Comparison of ENCODE assay signal across 10 mouse cellular contexts in the genomic region with DNA sequence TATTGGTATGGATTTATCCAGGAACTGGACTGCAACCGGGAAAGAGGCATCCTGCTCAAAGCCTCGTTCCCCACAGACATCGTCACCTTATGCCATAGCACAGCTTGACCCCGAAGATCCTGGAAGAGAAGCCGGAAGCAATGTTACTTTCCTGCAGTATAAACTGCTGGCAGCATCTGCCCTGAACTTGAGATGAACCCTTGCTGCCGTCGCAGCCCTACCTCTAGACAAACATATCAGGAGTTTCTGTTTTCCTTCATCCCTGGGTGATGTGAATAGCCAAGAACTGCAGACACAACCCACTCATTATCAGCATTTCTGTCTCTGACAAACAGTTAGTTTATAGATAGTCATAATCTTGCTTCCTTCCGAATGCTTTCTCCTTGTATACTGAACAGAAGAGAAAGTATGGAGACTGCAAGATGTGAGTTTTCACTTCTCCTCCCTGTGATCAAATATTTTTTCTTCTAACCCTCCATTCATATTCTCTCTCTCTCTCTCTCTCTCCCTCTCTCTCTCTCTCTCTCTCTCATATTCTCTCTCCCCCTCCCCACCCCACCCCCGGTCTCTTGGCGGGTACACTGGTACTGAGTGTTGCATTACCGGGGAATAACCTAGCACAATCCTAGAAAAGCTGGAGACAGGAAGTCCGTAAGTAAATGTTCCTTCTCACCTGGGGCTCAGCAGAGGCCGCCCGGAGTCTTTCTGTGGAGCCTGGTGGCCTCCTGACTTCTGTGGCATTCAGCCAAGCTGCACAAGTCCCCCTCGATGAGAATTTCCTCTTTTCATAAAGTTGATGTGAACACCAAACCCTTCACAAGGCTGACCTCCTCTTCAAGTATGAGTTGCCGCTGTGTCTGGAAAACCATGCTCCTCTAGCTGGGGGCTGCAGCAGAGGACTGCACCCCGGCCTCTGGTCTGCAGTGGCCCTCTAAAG.
DNase-seq lines count a peak whose midpoint lies in the region; ATAC-seq and TF ChIP-seq lines count a peak whose summit lies in the region.
"Had no signal": no experiment of that assay in that cellular context is flagged by ENCODE, and none has a peak within 500 bp of the region (broad histone marks: within the 10 kb centered on the region; RNA-seq: fewer than 3 reads in every experiment).

No protein-coding gene starts in this region.

- no peaks in the 10 kb centered on the region for H3K79me2 ChIP-seq in myocyte (ENCODE audit: control insufficient read depth, insufficient read depth)

- no peak overlapping the region for H3K9ac ChIP-seq in heart, embryonic 15.5 days
- no peak overlapping the region for H3K9ac ChIP-seq in forebrain, embryonic 11.5 days (ENCODE audit: low read length)

- H3K27ac ChIP-seq in heart, embryonic 15.5 days = peak overlapping the region; percentile 51
- no peak overlapping the region for H3K27ac ChIP-seq in forebrain, embryonic 11.5 days (ENCODE audit: low read depth, low read length)

- WGBS in heart, embryonic 15.5 days = 23% methylated on average over 17 of the region's 17 CpGs
- 86% methylated on average over 17 of the region's 17 CpGs for WGBS in forebrain, embryonic 11.5 days

- TF ChIP-seq POLR2A in myocyte (IDR thresholded peaks at IDR 0.05; ENCODE audit: insufficient read length, low read depth) = no peak

- H3K9me3 ChIP-seq in heart, embryonic 15.5 days (replicated peaks) = no peaks in the 10 kb centered on the region
- no peaks in the 10 kb centered on the region for H3K9me3 ChIP-seq in forebrain, embryonic 11.5 days (ENCODE audit: control insufficient read depth, low read length)

- H3K4me1 ChIP-seq in heart, embryonic 15.5 days (replicated peaks) = peaks cover 24% of the 10 kb centered on the region
- H3K4me1 ChIP-seq in forebrain, embryonic 11.5 days (replicated peaks; ENCODE audit: control insufficient read depth, insufficient read depth, low read length) = no peaks in the 10 kb centered on the region

- no peaks in the 10 kb centered on the region for H3K27me3 ChIP-seq in heart, embryonic 15.5 days
- no peaks in the 10 kb centered on the region for H3K27me3 ChIP-seq in myocyte (ENCODE audit: control insufficient read depth, insufficient read depth, insufficient read length)
- H3K27me3 ChIP-seq in forebrain, embryonic 11.5 days (ENCODE audit: control insufficient read depth, insufficient read depth, low read length) = no peaks in the 10 kb centered on the region

- H3K4me2 ChIP-seq in heart, embryonic 15.5 days = peak overlapping the region; percentile 10; the same call in 1 of the 2 replicates
- peak overlapping the region; percentile 52 for H3K4me2 ChIP-seq in myocyte (ENCODE audit: low read depth)
- H3K4me2 ChIP-seq in forebrain, embryonic 11.5 days (ENCODE audit: low read depth, low read length, severe bottlenecking) = no peak overlapping the region

- H3ac ChIP-seq in myocyte (ENCODE audit: control insufficient read depth, insufficient read length) = no peak overlapping the region

- H3K36me3 ChIP-seq in heart, embryonic 15.5 days = no peaks in the 10 kb centered on the region
- no peaks in the 10 kb centered on the region for H3K36me3 ChIP-seq in myocyte (ENCODE audit: control insufficient read depth, insufficient read depth)
- no peaks in the 10 kb centered on the region for H3K36me3 ChIP-seq in forebrain, embryonic 11.5 days (ENCODE audit: control insufficient read depth, insufficient read depth, low read length)

- peak; percentile 59 for ATAC-seq in heart, embryonic 15.5 days (replicated peaks; ENCODE audit: insufficient number of reproducible peaks, insufficient read depth, low FRiP score, low read depth)
- ATAC-seq in forebrain, embryonic 11.5 days (replicated peaks; ENCODE audit: low FRiP score) = no peak

- peak; percentile 38 for DNase-seq in adrenal gland, postnatal 14 days
- DNase-seq in adrenal gland, postnatal 10 days = no peak
- peak; percentile 56 to 83 for DNase-seq in kidney, postnatal 25 days
- no peak for DNase-seq in MN1 (ENCODE audit: low spot score)
- DNase-seq in forebrain, embryonic 11.5 days (ENCODE audit: low spot score) = no peak
- DNase-seq in ovary, postnatal 10 days (ENCODE audit: low spot score) = no peak
- DNase-seq: cerebellum, adult 9-10 months; thymus, postnatal 4 days had no signal

- no peak overlapping the region for H3K4me3 ChIP-seq in heart, embryonic 15.5 days
- H3K4me3 ChIP-seq in myocyte = no peak overlapping the region
- H3K4me3 ChIP-seq in forebrain, embryonic 11.5 days (ENCODE audit: low read depth, low read length) = no peak overlapping the region

TF ChIP-seq in myocyte, 11 proteins besides CTCF, POLR2A, EP300 and RAD21:
- no peak for TF ChIP-seq MYOG (IDR thresholded peaks at IDR 0.05; ENCODE audit: control insufficient read depth in 1 of 3, insufficient read depth in 1 of 3, insufficient read length in 2 of 3, low read depth in 2 of 3)
- no peak for TF ChIP-seq POLR2AphosphoS2 (IDR thresholded peaks at IDR 0.05; ENCODE audit: insufficient read length, low read depth)
- no peak for TF ChIP-seq MYOD1 (IDR thresholded peaks at IDR 0.05; ENCODE audit: control insufficient read depth in 1 of 3, insufficient read length in 2 of 3, low read depth in 2 of 3)
- TF ChIP-seq TCF12 (IDR thresholded peaks at IDR 0.05; ENCODE audit: insufficient read depth, poor library complexity, severe bottlenecking) = no peak
- no peak for TF ChIP-seq MAX (IDR thresholded peaks at IDR 0.05; ENCODE audit: low read depth)
- no peak for TF ChIP-seq USF1 (IDR thresholded peaks at IDR 0.05; ENCODE audit: low read depth)
TF ChIP-seq in myocyte: peak in this region for 0.

Comparison
In these comparisons a context has a peak if more than half of its experiments do, and no peak if none do; other contexts are left out.
1. DNase-seq: peak in adrenal gland, postnatal 14 days (single experiment) and kidney, postnatal 25 days (2 of 2); none in adrenal gland, postnatal 10 days (single experiment), MN1 (single experiment), forebrain, embryonic 11.5 days (single experiment) and ovary, postnatal 10 days (single experiment).